Mouse (Mus musculus): ENCODE measurements around the gene Sfxn5.

GRCm38 (mm10) chr6:85346028-85346634, 12.9 kb upstream of the Sfxn5 start:
- TF ChIP-seq CTCF (IDR thresholded peaks at IDR 0.05; ENCODE audit: borderline replicate concordance, insufficient read depth, low read depth, low read length) (peak; percentile 97), POLR2A (IDR thresholded peaks at IDR 0.05; ENCODE audit: borderline replicate concordance, insufficient read depth, low read length) (no peak)
